Mouse (Mus musculus) T-helper 2 cell (primary cell): ENCODE measurements at regions not wholly inside any gene's neighbourhood (a gene's known extent, or its start where the extent isn't known, plus 50 kb on each side); places are given as distances from the start of the nearest gene placed in this dataset.

Source experiments
- in situ Hi-C: fragments of 300-600 bp; cut with MboI, MseI; formaldehyde crosslinking; loops from one replicate; pipeline ENCODE4 v1.15.1; 2025; ENCODE audit warnings: high pct_unique_total_duplicates

- in situ Hi-C loops: loop anchor here (5.0 to 25.0 kb wide), 3 partner anchors 44 to 1344 kb away; no protein-coding TSS in a partner anchor
Observed at GRCm38 (mm10) chr12:99643016-99643415, 79.6 kb upstream of the Foxn3 start.

- in situ Hi-C loops: loop anchor here (5.0 to 25.0 kb wide), 3 partner anchors 45 to 1345 kb away; no protein-coding TSS in a partner anchor
Observed at GRCm38 (mm10) chr12:99642131-99642895, 78.9 kb upstream of the Foxn3 start.

- in situ Hi-C loops: loop anchor here (5.0 to 25.0 kb wide), 3 partner anchors 46 to 1346 kb away; no protein-coding TSS in a partner anchor
Observed at GRCm38 (mm10) chr12:99641278-99641677, 77.9 kb upstream of the Foxn3 start.

GRCm38 (mm10) chr12:99640214-99641151 lies 77.1 kb upstream of the Foxn3 start:
- in situ Hi-C loops: loop anchor here (5.0 to 25.0 kb wide), 3 partner anchors 47 to 1347 kb away; no protein-coding TSS in a partner anchor

GRCm38 (mm10) chr12:99639847-99640213 lies 76.4 kb upstream of the Foxn3 start:
- in situ Hi-C loops: loop anchor here (5.0 to 25.0 kb wide), 3 partner anchors 47 to 1347 kb away; no protein-coding TSS in a partner anchor

- in situ Hi-C loops: loop anchor here (25.0 kb wide), 1 partner anchor 1348 kb away; no protein-coding TSS in a partner anchor
Observed at GRCm38 (mm10) chr12:99639118-99639517, 75.7 kb upstream of the Foxn3 start.

- in situ Hi-C loops: loop anchor here (25.0 kb wide), 1 partner anchor 1349 kb away; no protein-coding TSS in a partner anchor
Observed at GRCm38 (mm10) chr12:99637986-99638385, 74.6 kb upstream of the Foxn3 start.

GRCm38 (mm10) chr12:99636234-99636633 lies 72.9 kb upstream of the Foxn3 start:
- in situ Hi-C loops: loop anchor here (25.0 kb wide), 1 partner anchor 1351 kb away; no protein-coding TSS in a partner anchor

GRCm38 (mm10) chr12:99635361-99635760 lies 72.0 kb upstream of the Foxn3 start:
- in situ Hi-C loops: loop anchor here (25.0 kb wide), 1 partner anchor 1352 kb away; no protein-coding TSS in a partner anchor

GRCm38 (mm10) chr12:99634726-99635125 lies 71.3 kb upstream of the Foxn3 start:
- in situ Hi-C loops: loop anchor here (25.0 kb wide), 1 partner anchor 1353 kb away; no protein-coding TSS in a partner anchor

- in situ Hi-C loops: loop anchor here (25.0 kb wide), 1 partner anchor 1354 kb away; no protein-coding TSS in a partner anchor
Observed at GRCm38 (mm10) chr12:99633678-99634077, 70.3 kb upstream of the Foxn3 start.

- in situ Hi-C loops: loop anchor here (25.0 kb wide), 1 partner anchor 1354 kb away; no protein-coding TSS in a partner anchor
Observed at GRCm38 (mm10) chr12:99632988-99633387, 69.6 kb upstream of the Foxn3 start.

GRCm38 (mm10) chr12:99629606-99630005 lies 66.2 kb upstream of the Foxn3 start:
- in situ Hi-C loops: loop anchor here (10.0 to 25.0 kb wide), 2 partner anchors 55 to 1358 kb away; no protein-coding TSS in a partner anchor

- in situ Hi-C loops: loop anchor here (10.0 to 25.0 kb wide), 2 partner anchors 54 to 1359 kb away; no protein-coding TSS in a partner anchor
Observed at GRCm38 (mm10) chr12:99628421-99628820, 65.0 kb upstream of the Foxn3 start.

- in situ Hi-C loops: loop anchor here (10.0 to 25.0 kb wide), 2 partner anchors 53 to 1359 kb away; no protein-coding TSS in a partner anchor
Observed at GRCm38 (mm10) chr12:99627898-99628231, 64.5 kb upstream of the Foxn3 start.

GRCm38 (mm10) chr12:99627201-99627897 lies 64.0 kb upstream of the Foxn3 start:
- in situ Hi-C loops: loop anchor here (10.0 to 25.0 kb wide), 2 partner anchors 53 to 1360 kb away; no protein-coding TSS in a partner anchor

GRCm38 (mm10) chr12:99626147-99626546 lies 62.8 kb upstream of the Foxn3 start:
- in situ Hi-C loops: loop anchor here (10.0 to 25.0 kb wide), 2 partner anchors 51 to 1361 kb away; no protein-coding TSS in a partner anchor

- in situ Hi-C loops: loop anchor here (10.0 to 25.0 kb wide), 2 partner anchors 50 to 1362 kb away; no protein-coding TSS in a partner anchor
Observed at GRCm38 (mm10) chr12:99625094-99625493, 61.7 kb upstream of the Foxn3 start.

GRCm38 (mm10) chr12:99622238-99622637 lies 58.9 kb upstream of the Foxn3 start:
- in situ Hi-C loops: loop anchor here (10.0 kb wide), 1 partner anchor 47 kb away; no protein-coding TSS in a partner anchor

- in situ Hi-C loops: loop anchor here (10.0 kb wide), 1 partner anchor 483 kb away; no protein-coding TSS in a partner anchor
Observed at GRCm38 (mm10) chr12:99617241-99617804, 53.9 kb upstream of the Foxn3 start.
